Mouse (Mus musculus): ENCODE results near the gene Heatr1. TPM values are rescaled to one million over a fixed set of nuclear protein-coding genes. Genes with fewer than 3 reads are reported as not detected.

The Heatr1 gene
- total and polyA plus RNA-seq, 2 experiments from 2014 or later: 6.0 to 17.8 TPM

- H3K4me1 ChIP-seq (ENCODE audit: insufficient read depth): no peaks in the 10 kb centered on the region
- H3K36me3 ChIP-seq (ENCODE audit: insufficient read depth): no peaks in the 10 kb centered on the region
- H3K9ac ChIP-seq: no peak overlapping the region
- TF ChIP-seq CTCF (IDR thresholded peaks at IDR 0.05; ENCODE audit: low read depth): no peak
- peak; percentile 35 for DNase-seq
- peak; percentile 77 for ATAC-seq
- WGBS: 42% methylated on average over 8 of the region's 8 CpGs
- H3K4me2 ChIP-seq (ENCODE audit: low read depth): no peak overlapping the region
- no peaks in the 10 kb centered on the region for H3K27me3 ChIP-seq (ENCODE audit: insufficient read depth, low read length)
- H3K27ac ChIP-seq (ENCODE audit: low read depth, low read length): no peak overlapping the region
- H3K4me3 ChIP-seq (ENCODE audit: low read depth, low read length): no peak overlapping the region
- no peaks in the 10 kb centered on the region for H3K9me3 ChIP-seq (ENCODE audit: low read length)
These were observed 25.7 kb upstream of the Heatr1 start for GRCm38 (mm10) chr13:12369041-12369621.

- Histone ChIP-seq H3K9ac (no peak overlapping the region), H3K4me2 (ENCODE audit: low read depth) (no peak overlapping the region), H3K9me3 (ENCODE audit: low read length) (no peaks in the 10 kb centered on the region), H3K4me3 (ENCODE audit: low read depth, low read length) (no peak overlapping the region), H3K27me3 (ENCODE audit: insufficient read depth, low read length) (no peaks in the 10 kb centered on the region), H3K4me1 (ENCODE audit: insufficient read depth) (no peaks in the 10 kb centered on the region), H3K27ac (ENCODE audit: low read depth, low read length) (no peak overlapping the region), H3K36me3 (ENCODE audit: insufficient read depth) (no peaks in the 10 kb centered on the region)
- 84% methylated on average over 11 of the region's 11 CpGs for WGBS
- DNase-seq (no peak), ATAC-seq (0 out of 2 replicates have a peak, but pooled peaks have one; percentile 10)
- TF ChIP-seq CTCF (IDR thresholded peaks at IDR 0.05; ENCODE audit: low read depth): no peak
These were observed 24.9 kb upstream of the Heatr1 start for GRCm38 (mm10) chr13:12369930-12370329.

- no peak overlapping the region for H3K27ac ChIP-seq (ENCODE audit: low read depth, low read length)
- no peaks in the 10 kb centered on the region for H3K36me3 ChIP-seq (ENCODE audit: insufficient read depth)
- WGBS: 88% methylated on average over 3 of the region's 3 CpGs
- H3K27me3 ChIP-seq (ENCODE audit: insufficient read depth, low read length): no peaks in the 10 kb centered on the region
- DNase-seq (no peak), ATAC-seq (no peak; the same call in 1 of the 2 replicates)
- H3K4me3 ChIP-seq (ENCODE audit: low read depth, low read length): no peak overlapping the region
- H3K9me3 ChIP-seq (ENCODE audit: low read length): no peaks in the 10 kb centered on the region
- no peak overlapping the region for H3K9ac ChIP-seq
- no peak overlapping the region for H3K4me2 ChIP-seq (ENCODE audit: low read depth)
- no peak for TF ChIP-seq CTCF (IDR thresholded peaks at IDR 0.05; ENCODE audit: low read depth)
- no peaks in the 10 kb centered on the region for H3K4me1 ChIP-seq (ENCODE audit: insufficient read depth)
These were observed 22.1 kb upstream of the Heatr1 start for GRCm38 (mm10) chr13:12372755-12373154.

- Histone ChIP-seq H3K9ac (no peak overlapping the region), H3K36me3 (ENCODE audit: insufficient read depth) (no peaks in the 10 kb centered on the region), H3K4me3 (ENCODE audit: low read depth, low read length) (no peak overlapping the region), H3K27ac (ENCODE audit: low read depth, low read length) (no peak overlapping the region), H3K4me2 (ENCODE audit: low read depth) (no peak overlapping the region), H3K9me3 (ENCODE audit: low read length) (no peaks in the 10 kb centered on the region), H3K4me1 (ENCODE audit: insufficient read depth) (no peaks in the 10 kb centered on the region), H3K27me3 (ENCODE audit: insufficient read depth, low read length) (no peaks in the 10 kb centered on the region)
- TF ChIP-seq CTCF (IDR thresholded peaks at IDR 0.05; ENCODE audit: low read depth): no peak
- ATAC-seq: no peak
- 63% methylated on average over 1 of the region's 1 CpGs for WGBS
- DNase-seq: no peak
These were observed 18.0 kb upstream of the Heatr1 start for GRCm38 (mm10) chr13:12376778-12377177.

- no peak for ATAC-seq
- H3K36me3 ChIP-seq (ENCODE audit: insufficient read depth): no peaks in the 10 kb centered on the region
- TF ChIP-seq CTCF (IDR thresholded peaks at IDR 0.05; ENCODE audit: low read depth): no peak
- H3K4me3 ChIP-seq (ENCODE audit: low read depth, low read length): no peak overlapping the region
- H3K9me3 ChIP-seq (ENCODE audit: low read length): 0 out of 2 replicates have a peak, but pooled peaks cover 4% of the 10 kb centered on the region
- no peak overlapping the region for H3K4me2 ChIP-seq (ENCODE audit: low read depth)
- no peak overlapping the region for H3K27ac ChIP-seq (ENCODE audit: low read depth, low read length)
- H3K4me1 ChIP-seq (ENCODE audit: insufficient read depth): no peaks in the 10 kb centered on the region
- no peak for DNase-seq
- no peak overlapping the region for H3K9ac ChIP-seq
- H3K27me3 ChIP-seq (ENCODE audit: insufficient read depth, low read length): no peaks in the 10 kb centered on the region
These were observed 10.0 kb upstream of the Heatr1 start for GRCm38 (mm10) chr13:12384796-12385195.

- Histone ChIP-seq H3K4me1 (ENCODE audit: insufficient read depth) (no peaks in the 10 kb centered on the region), H3K4me2 (ENCODE audit: low read depth) (no peak overlapping the region), H3K27me3 (ENCODE audit: insufficient read depth, low read length) (no peaks in the 10 kb centered on the region), H3K36me3 (ENCODE audit: insufficient read depth) (no peaks in the 10 kb centered on the region), H3K4me3 (ENCODE audit: low read depth, low read length) (no peak overlapping the region), H3K9me3 (ENCODE audit: low read length) (0 out of 2 replicates have a peak, but pooled peaks cover 4% of the 10 kb centered on the region), H3K9ac (no peak overlapping the region), H3K27ac (ENCODE audit: low read depth, low read length) (no peak overlapping the region)
- ATAC-seq: peak; percentile 51; the same call in 1 of the 2 replicates
- DNase-seq: peak; percentile 63
- peak; percentile 84 for TF ChIP-seq CTCF (IDR thresholded peaks at IDR 0.05; ENCODE audit: low read depth)
These were observed 8.5 kb upstream of the Heatr1 start for GRCm38 (mm10) chr13:12386286-12386685.

- Histone ChIP-seq H3K9ac (peak overlapping the region; percentile 51), H3K27ac (ENCODE audit: low read depth, low read length) (no peak overlapping the region), H3K4me2 (ENCODE audit: low read depth) (peak overlapping the region; percentile 78), H3K36me3 (ENCODE audit: insufficient read depth) (peaks cover 12% of the 10 kb centered on the region; the same call in 1 of the 2 replicates), H3K4me1 (ENCODE audit: insufficient read depth) (peaks cover 6% of the 10 kb centered on the region; the same call in 1 of the 2 replicates), H3K4me3 (ENCODE audit: low read depth, low read length) (peak overlapping the region; percentile 72), H3K27me3 (ENCODE audit: insufficient read depth, low read length) (no peaks in the 10 kb centered on the region), H3K9me3 (ENCODE audit: low read length) (no peaks in the 10 kb centered on the region)
- TF ChIP-seq CTCF (IDR thresholded peaks at IDR 0.05; ENCODE audit: low read depth): no peak
- under 1% methylated on average over 23 of the region's 23 CpGs for WGBS
- peak; percentile 38 for ATAC-seq
- no peak for DNase-seq
These were observed 744 bp downstream of the Heatr1 start for GRCm38 (mm10) chr13:12395571-12395970.

Measured in forebrain, postnatal 0 days (tissue).